Mouse (Mus musculus): ENCODE results near the gene Slc13a3. TPM values are rescaled to one million over a fixed set of nuclear protein-coding genes. Genes with fewer than 3 reads are reported as not detected.
A peak's percentile ranks its signal among the peaks of the same experiment; 100 is the strongest.

The Slc13a3 gene
- polyA plus RNA-seq, 2 experiments from 2014 or later, result 0.32 TPM; not detected in 1

DNA sequence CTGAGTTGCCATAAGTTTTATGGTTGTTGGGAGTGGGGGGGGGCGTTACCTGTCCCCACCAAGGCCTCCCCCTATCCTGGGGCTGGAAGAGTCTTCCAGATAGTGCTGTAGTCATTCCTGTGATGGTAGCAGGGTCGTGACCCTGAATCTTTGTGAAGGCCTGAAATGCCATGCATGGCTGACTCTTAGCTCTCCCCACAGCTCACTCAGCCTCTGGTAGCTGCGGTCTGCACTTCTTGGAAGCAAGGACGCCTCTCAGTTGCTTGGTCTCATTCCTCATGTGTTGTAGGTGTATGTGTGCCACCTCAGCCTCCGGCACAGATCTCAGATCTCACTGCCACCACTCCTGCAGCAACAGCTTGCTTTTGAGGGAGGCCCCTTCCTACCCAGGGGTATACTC, 2.8 kb upstream of the Slc13a3 start:
- ATAC-seq, result no peak

DNA sequence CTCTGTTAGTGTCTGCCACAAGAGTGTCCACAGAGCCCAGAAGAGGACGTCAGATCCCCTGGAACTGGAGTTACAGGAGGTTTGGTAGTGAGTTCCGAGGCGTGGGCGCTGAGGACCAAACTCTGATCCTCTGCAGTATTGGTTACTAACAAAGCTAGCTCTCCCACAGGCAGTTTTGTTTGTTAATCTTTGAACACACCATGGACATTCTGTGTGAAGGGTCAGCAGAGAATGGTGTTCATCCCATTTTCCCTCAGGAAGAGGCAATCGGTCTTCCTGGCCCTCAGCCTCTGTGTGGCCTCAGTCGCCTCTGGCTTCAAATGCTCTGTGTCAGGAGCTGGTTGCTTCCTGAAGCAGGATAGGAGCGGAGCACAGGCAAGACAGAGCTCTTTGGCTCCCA, 2.4 kb upstream of the Slc13a3 start:
- ATAC-seq, result no peak

GRCm38 (mm10) chr2:165471943-165472342, 1.1 kb downstream of the Slc13a3 start:
- ATAC-seq, result no peak

- no peak for ATAC-seq
Measured at GRCm38 (mm10) chr2:165470167-165470566, 2.9 kb downstream of the Slc13a3 start.

- ATAC-seq, result no peak
Measured at GRCm38 (mm10) chr2:165467824-165468452, 5.1 kb downstream of the Slc13a3 start.

DNA sequence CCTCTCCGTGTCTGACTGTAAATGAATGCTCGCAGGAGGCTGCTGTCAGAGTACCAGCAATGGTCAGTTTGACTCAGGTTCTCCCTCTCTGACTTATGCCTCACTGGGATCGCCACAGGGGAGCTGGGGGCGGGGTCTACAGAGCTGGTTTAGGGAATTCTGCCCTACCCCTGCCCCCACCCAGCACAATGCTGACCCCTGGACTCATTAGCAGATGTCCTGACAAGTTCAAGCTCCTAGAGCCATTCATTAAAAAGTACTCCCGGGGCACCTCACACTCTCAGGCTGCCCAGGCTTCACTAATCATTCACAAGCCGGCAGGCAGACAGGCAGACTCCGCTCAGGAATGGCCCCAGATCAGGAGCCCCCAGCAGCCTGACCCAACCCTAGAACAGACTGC, 13.4 kb downstream of the Slc13a3 start:
- ATAC-seq, result no peak

DNA sequence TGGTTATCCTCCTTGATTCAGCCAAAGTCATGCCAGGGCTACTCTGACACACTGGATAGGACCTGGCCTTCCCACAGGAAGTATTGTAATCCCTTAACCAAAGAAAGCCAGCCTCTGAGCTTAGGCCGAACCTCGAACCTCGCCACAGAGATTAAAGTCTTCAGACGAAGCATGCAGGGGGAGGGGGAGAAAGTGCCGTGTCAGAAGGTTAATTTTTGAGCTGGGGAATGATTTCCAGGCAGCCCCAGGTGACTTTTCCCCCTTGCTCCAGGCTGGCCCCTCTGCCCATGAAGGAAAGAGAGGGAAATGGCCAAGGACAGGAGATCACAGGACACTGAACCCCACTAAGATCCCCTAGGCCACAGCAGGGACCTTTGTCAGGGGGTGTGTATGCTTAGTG, 14.8 kb downstream of the Slc13a3 start:
- no peak for ATAC-seq

DNA sequence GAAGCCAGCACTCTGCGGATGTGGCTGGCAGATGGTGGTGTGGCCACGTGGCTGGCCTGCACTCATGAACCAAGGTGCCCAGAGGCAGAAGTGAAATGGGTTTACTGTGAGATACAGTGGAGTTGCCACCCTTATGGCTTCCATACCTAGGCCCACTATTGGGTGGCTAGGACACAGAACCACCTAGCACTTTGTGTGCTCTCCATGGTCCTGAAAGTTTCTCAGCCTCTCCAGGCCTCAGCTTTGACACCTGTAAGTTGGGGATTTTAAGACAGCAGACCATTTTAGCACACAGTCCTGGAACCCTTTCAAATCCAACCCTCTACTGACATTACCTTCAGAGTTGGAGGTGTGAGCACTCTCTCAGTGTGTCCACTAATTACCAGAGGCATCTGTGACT, 16.3 kb downstream of the Slc13a3 start:
- no peak for ATAC-seq

GRCm38 (mm10) chr2:165452730-165453693, 20.0 kb downstream of the Slc13a3 start:
- ATAC-seq, result peak; percentile 94

GRCm38 (mm10) chr2:165448475-165448874, 24.6 kb downstream of the Slc13a3 start:
- ATAC-seq, result no peak

DNA sequence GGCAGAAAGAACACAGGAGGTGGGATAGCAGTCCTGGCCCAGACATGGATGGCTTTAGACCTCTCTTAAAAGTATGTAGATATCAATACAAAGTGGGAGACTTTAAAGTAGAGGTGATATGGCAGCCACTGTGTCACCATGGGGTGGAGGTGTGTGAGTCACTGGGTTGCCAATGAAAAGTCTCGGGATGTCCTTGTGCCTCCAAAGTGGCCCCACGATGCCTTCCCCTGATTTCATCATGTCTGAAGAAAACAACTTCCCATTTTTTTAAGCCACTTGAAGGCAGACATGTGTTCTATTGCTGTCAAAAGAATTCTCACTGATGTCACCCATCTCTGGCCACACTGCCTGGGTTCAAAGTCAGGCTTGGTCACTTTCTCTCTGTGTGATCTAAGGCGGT, 28.2 kb downstream of the Slc13a3 start:
- no peak for ATAC-seq

- ATAC-seq, result no peak
Measured at GRCm38 (mm10) chr2:165442981-165443380, 30.0 kb downstream of the Slc13a3 start.

DNA sequence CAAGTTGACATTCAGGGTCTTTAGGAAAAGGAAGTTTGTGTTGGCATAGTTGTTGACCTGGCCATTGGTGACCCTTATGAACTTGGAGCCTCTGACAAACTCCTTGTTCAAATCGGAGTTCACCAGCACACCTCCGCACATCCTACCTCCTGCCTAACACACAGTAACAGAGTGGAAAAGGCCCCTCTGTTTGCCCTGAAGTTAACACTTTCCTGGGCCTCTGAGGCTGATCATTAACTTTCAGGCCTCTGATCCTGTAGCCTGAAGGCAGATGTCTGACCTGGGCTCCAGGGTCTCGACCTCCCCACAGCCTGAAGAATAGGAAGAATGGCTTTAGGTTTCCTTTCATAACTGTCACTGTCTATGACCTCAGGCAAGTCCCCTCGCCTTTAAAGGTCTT, 31.4 kb downstream of the Slc13a3 start:
- no peak for ATAC-seq

GRCm38 (mm10) chr2:165439613-165440012, 33.4 kb downstream of the Slc13a3 start:
- ATAC-seq, result no peak

- ATAC-seq, result no peak
Measured at GRCm38 (mm10) chr2:165438881-165439280, 34.1 kb downstream of the Slc13a3 start.

- no peak for ATAC-seq
Measured at GRCm38 (mm10) chr2:165428694-165429093, 44.3 kb downstream of the Slc13a3 start.

- ATAC-seq, result no peak
Measured at GRCm38 (mm10) chr2:165420195-165420594, 52.8 kb downstream of the Slc13a3 start.

- ATAC-seq, result no peak
Measured at GRCm38 (mm10) chr2:165419670-165420111, 53.3 kb downstream of the Slc13a3 start.

DNA sequence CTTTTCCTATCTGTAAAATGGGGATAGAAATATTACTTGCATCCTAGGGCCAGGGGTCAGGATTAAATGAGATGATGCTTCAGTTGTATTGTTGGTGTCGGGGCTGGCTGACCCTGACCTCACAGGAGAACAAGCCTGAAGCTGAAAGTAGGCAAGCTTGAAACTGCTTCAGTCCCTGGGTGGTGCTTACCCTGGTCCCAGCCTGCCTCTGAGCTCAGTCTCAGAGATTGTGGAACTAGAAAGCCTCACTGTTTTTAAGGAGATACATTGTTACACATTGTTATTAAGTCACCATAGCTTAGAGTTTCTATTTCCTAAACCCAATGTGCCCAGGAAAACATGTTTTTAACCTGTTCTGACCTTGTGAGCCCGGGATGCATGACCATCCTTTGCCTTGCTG, 54.5 kb downstream of the Slc13a3 start:
- no peak for ATAC-seq

- ATAC-seq, result no peak
Measured at GRCm38 (mm10) chr2:165417291-165417690, 55.7 kb downstream of the Slc13a3 start.

- ATAC-seq, result no peak
Measured at GRCm38 (mm10) chr2:165415795-165416194, 57.2 kb downstream of the Slc13a3 start.

- ATAC-seq, result no peak
Measured at GRCm38 (mm10) chr2:165415141-165415721, 57.8 kb downstream of the Slc13a3 start.

GRCm38 (mm10) chr2:165414321-165414720, 58.7 kb downstream of the Slc13a3 start:
- ATAC-seq, result no peak

DNA sequence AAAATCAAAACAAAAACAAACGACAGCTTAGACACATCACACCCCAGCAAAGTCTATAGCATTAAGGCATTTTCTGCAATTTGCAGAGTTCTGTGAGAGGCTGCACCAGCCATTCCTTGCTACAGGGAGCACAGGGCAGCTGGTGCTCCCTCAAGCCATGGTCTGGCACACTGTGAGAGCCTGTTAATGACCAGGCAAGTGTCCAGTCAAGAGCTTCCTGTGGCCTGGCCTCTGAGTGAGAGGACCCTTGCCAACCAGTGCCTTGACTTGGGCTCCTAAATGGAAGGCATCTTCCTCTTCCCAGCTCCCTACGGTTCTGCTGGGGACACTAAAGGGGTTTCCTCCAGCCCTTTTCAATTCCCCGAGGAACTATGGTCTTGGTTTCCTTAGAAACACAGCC, 59.1 kb downstream of the Slc13a3 start:
- no peak for ATAC-seq
